Mouse (Mus musculus): ENCODE data around the gene Bicc1.

DNA sequence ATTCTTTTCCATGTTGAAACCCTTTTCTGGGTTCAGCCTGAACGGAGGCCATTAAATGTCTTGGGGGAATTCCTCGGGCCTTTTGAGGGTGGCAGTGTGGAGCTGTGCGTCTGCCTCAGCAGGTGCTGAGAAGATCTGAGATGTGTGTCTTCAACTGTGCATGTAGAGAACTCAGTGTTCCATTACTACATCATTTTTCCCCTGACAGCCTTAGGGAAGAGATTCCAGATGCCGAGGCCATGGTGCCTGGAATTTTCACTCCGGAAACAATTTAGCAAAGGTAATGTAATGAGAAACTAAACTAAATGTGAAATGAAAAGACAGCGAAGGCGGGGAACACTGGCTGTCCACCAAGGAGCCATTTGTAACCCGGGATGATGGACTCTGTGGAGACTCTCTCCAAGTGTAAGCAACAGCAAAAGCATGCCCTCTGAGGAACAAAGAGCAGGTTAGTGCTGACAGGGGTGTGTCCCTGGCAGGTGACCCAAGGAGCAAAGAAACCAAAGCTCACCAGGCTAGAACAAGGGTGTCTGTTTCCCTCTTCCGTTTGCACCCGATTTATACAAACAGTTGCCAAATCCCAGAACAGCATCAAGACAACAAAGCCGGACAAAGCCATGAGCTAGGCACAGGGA lies 176.3 kb downstream of the Bicc1 start:
- no peak for TF ChIP-seq CTCF (IDR thresholded peaks at IDR 0.05; ENCODE audit: low read depth, low read length)
- no peak for TF ChIP-seq EP300 (IDR thresholded peaks at IDR 0.05; ENCODE audit: insufficient read depth, low read depth, low read length)
- no peak for TF ChIP-seq POLR2A (IDR thresholded peaks at IDR 0.05; ENCODE audit: insufficient read depth, low read length)
